Mouse (Mus musculus): ENCODE measurements at regions not wholly inside any gene's neighbourhood (a gene's known extent, or its start where the extent isn't known, plus 50 kb on each side); places are given as distances from the start of the nearest gene placed in this dataset.

- no peak for DNase-seq (ENCODE audit: low read depth)
Measured at GRCm38 (mm10) chr14:72371702-72372277, 119.8 kb downstream of the Gm9195 start.

GRCm38 (mm10) chr14:72360829-72361520, 130.7 kb downstream of the Gm9195 start:
- no peak for DNase-seq (ENCODE audit: low read depth)

GRCm38 (mm10) chr14:72360181-72360580, 131.5 kb downstream of the Gm9195 start:
- DNase-seq (ENCODE audit: low read depth), result no peak

- no peak for DNase-seq (ENCODE audit: low read depth)
Measured at GRCm38 (mm10) chr14:72357915-72358314, 133.7 kb downstream of the Gm9195 start.

- no peak for DNase-seq (ENCODE audit: low read depth)
Measured at GRCm38 (mm10) chr14:72342181-72342580, 149.5 kb downstream of the Gm9195 start.

- no peak for DNase-seq (ENCODE audit: low read depth)
Measured at GRCm38 (mm10) chr14:72341590-72342154, 150.0 kb downstream of the Gm9195 start.

- DNase-seq (ENCODE audit: low read depth), result no peak
Measured at GRCm38 (mm10) chr14:72338046-72338445, 153.6 kb downstream of the Gm9195 start.

GRCm38 (mm10) chr14:72303856-72304255, 187.8 kb downstream of the Gm9195 start:
- no peak for DNase-seq (ENCODE audit: low read depth)

GRCm38 (mm10) chr14:72300026-72300425, 191.6 kb downstream of the Gm9195 start:
- DNase-seq (ENCODE audit: low read depth), result peak; percentile 12

GRCm38 (mm10) chr14:72294631-72295030, 197.0 kb downstream of the Gm9195 start:
- DNase-seq (ENCODE audit: low read depth), result no peak

GRCm38 (mm10) chr14:72293677-72294387, 197.8 kb downstream of the Gm9195 start:
- DNase-seq (ENCODE audit: low read depth), result peak; percentile 2

GRCm38 (mm10) chr14:72292656-72293299, 198.9 kb downstream of the Gm9195 start:
- no peak for DNase-seq (ENCODE audit: low read depth)

- no peak for DNase-seq (ENCODE audit: low read depth)
Measured at GRCm38 (mm10) chr14:72277309-72277708, 214.3 kb downstream of the Gm9195 start.

GRCm38 (mm10) chr14:72259255-72259654, 232.4 kb downstream of the Gm9195 start:
- DNase-seq (ENCODE audit: low read depth), result no peak

- no peak for DNase-seq (ENCODE audit: low read depth)
Measured at GRCm38 (mm10) chr14:72241872-72242271, 249.8 kb downstream of the Gm9195 start.

- no peak for DNase-seq (ENCODE audit: low read depth)
Measured at GRCm38 (mm10) chr14:72240272-72240671, 251.4 kb downstream of the Gm9195 start.

- no peak for DNase-seq (ENCODE audit: low read depth)
Measured at GRCm38 (mm10) chr14:72238344-72238743, 253.3 kb downstream of the Gm9195 start.

- no peak for DNase-seq (ENCODE audit: low read depth)
Measured at GRCm38 (mm10) chr14:72234234-72235075, 257.2 kb downstream of the Gm9195 start.

- no peak for DNase-seq (ENCODE audit: low read depth)
Measured at GRCm38 (mm10) chr14:72227853-72228252, 263.8 kb downstream of the Gm9195 start.

- no peak for DNase-seq (ENCODE audit: low read depth)
Measured at GRCm38 (mm10) chr14:72227441-72227840, 264.2 kb downstream of the Gm9195 start.

- DNase-seq (ENCODE audit: low read depth), result no peak
Measured at GRCm38 (mm10) chr14:72226946-72227345, 264.7 kb downstream of the Gm9195 start.

Data from fibroblast of lung, adult 2 months (primary cell).